Mouse (Mus musculus): ENCODE measurements around the gene Jph3.

GRCm38 (mm10) chr8:121683083-121683832 is 46.2 kb upstream of the Jph3 start:
- no peak for TF ChIP-seq TCF12 (IDR thresholded peaks at IDR 0.05; ENCODE audit: insufficient read depth, poor library complexity, severe bottlenecking)
- TF ChIP-seq POLR2A (IDR thresholded peaks at IDR 0.05; ENCODE audit: insufficient read length, low read depth), result no peak
- TF ChIP-seq SRF (IDR thresholded peaks at IDR 0.05; ENCODE audit: control insufficient read depth, insufficient read length, low read depth), result no peak
- peak in 1 of 3 experiments; percentile 41 for TF ChIP-seq MYOD1 (IDR thresholded peaks at IDR 0.05; ENCODE audit: control insufficient read depth in 1 of 3, insufficient read length in 2 of 3, low read depth in 2 of 3)
- TF ChIP-seq REST (IDR thresholded peaks at IDR 0.05; ENCODE audit: insufficient read depth, insufficient read length), result no peak
- no peak for TF ChIP-seq CEBPB (IDR thresholded peaks at IDR 0.05; ENCODE audit: insufficient read depth, poor library complexity, severe bottlenecking)
- no peak for TF ChIP-seq E2F4 (IDR thresholded peaks at IDR 0.05; ENCODE audit: insufficient read depth)
- no peak for TF ChIP-seq USF1 (IDR thresholded peaks at IDR 0.05; ENCODE audit: low read depth)
